Mouse (Mus musculus) mouse trophoblast stem cell (cell line): ENCODE data around the gene Tead2.

Source experiments
- in situ Hi-C, 2 experiments: fragments of 300-500 bp; cut with MseI, MboI; formaldehyde crosslinking; loops; 2 replicates in 1 of 2; 3 replicates in 1 of 2; pipeline ENCODE4 v1.15.1; 2025

The Tead2 gene

GRCm38 (mm10) chr7:45257063-45257840 lies 41.7 kb downstream of the Tead2 start:
- in situ Hi-C loops, result no loop called here

GRCm38 (mm10) chr7:45259281-45259680 lies 43.7 kb downstream of the Tead2 start:
- in situ Hi-C loops, result no loop called here

GRCm38 (mm10) chr7:45262266-45262665 lies 46.7 kb downstream of the Tead2 start:
- in situ Hi-C loops, result no loop called here

- in situ Hi-C loops, result no loop called here
These were observed 47.6 kb downstream of the Tead2 start for GRCm38 (mm10) chr7:45263006-45263607.

GRCm38 (mm10) chr7:45264348-45264747 lies 48.8 kb downstream of the Tead2 start:
- in situ Hi-C loops, result no loop called here

GRCm38 (mm10) chr7:45265518-45265917 lies 50.0 kb downstream of the Tead2 start:
- in situ Hi-C loops, result no loop called here

GRCm38 (mm10) chr7:45272786-45273412 lies 57.3 kb downstream of the Tead2 start:
- in situ Hi-C loops, result no loop called here

GRCm38 (mm10) chr7:45273672-45274071 lies 58.1 kb downstream of the Tead2 start:
- in situ Hi-C loops, result no loop called here

GRCm38 (mm10) chr7:45277136-45277760 lies 61.7 kb downstream of the Tead2 start, which contains the start of gene Slc6a21:
Gene Slc6a21, plus strand, starts transcription at chr7:45277513.
- in situ Hi-C loops, result no loop called here
